Mouse (Mus musculus): ENCODE data around the gene Mecom.

The Mecom gene

GRCm38 (mm10) chr3:30051287-30051686, 496.5 kb downstream of the Mecom start:
- DNase-seq (ENCODE audit: inconsistent age in 2 of 2, low spot score in 1 of 2): no peak

GRCm38 (mm10) chr3:30050795-30051194, 497.0 kb downstream of the Mecom start:
- DNase-seq (ENCODE audit: inconsistent age in 2 of 2, low spot score in 1 of 2): no peak

- DNase-seq (ENCODE audit: inconsistent age in 2 of 2, low spot score in 1 of 2): no peak
These were observed 499.0 kb downstream of the Mecom start for GRCm38 (mm10) chr3:30048792-30049191.

DNA sequence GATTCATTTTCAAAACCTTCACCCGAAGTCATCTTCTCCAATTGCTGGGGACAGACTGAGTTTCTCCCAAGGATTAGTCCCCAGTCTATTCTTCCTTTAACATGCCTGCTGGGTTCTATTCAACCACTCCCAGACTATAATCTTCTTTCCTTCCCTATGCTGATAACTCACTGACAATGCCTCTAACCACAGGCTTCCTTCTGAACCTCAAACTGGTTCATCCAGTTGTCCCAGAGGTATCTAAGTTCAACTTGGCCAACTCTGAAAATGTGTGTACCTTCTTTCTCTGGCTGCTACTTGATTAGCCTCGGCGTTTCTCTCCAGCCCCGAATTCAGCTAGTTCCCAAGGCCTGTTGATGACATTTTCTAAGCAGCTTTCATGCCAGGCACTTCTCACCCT, 499.7 kb downstream of the Mecom start:
- no peak for DNase-seq (ENCODE audit: inconsistent age in 2 of 2, low spot score in 1 of 2)

DNA sequence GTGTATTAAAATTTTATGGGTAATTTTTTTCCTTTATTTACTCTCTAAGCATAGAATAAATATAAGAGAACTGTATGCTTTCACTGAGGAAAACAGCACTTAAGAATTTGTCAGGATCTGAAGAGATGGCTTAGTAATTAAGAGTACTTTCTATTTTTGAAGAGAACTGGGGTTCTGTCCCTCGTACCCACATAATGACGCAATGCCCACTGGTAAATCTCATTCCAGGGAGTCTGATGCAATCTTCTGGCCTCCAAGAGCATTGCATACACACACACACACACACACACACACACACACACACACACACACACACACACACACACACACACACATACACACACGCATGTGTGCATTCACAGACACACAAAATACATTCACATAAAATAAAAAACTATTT, 504.3 kb downstream of the Mecom start:
- no peak for DNase-seq (ENCODE audit: inconsistent age in 2 of 2, low spot score in 1 of 2)

DNA sequence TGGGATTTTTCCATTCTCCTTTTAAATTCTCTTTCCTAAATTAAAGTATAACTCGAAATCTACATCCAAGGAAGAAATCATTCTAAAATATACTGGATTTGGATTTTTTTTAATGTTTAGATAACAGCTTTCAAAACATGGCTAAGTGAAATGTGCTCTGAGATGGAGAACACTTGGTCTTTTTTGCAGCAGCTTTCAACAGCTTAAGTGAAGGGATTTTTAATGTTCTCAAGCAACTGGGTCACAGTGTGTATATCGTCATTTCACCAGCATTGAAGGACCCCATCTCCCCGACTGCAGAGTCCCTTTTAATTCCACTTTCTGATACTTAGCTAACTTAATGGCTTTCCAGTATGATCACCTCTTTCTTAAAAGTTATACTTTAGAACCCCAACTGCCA, 509.3 kb downstream of the Mecom start:
- DNase-seq (ENCODE audit: inconsistent age in 2 of 2, low spot score in 1 of 2): no peak

DNA sequence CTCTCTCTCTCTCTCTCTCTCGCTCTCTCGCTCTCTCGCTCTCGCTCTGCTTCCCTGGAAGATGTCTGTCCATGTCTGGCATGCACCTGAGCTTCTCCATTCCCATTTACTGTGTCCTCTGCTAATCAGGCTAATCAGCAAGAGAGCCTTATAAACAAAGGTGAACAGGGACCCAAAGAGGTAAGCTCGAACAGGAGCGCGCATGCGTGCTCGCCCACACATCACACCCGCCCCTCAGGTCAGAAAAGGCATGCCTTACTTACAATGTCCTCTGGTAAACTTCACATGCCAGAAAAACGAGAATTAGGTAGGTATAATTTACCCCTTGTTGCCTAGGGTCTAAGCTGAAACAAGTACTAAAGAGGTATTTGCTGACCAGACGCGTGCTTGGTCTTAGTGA, 527.8 kb downstream of the Mecom start:
- no peak for DNase-seq (ENCODE audit: inconsistent age in 2 of 2, low spot score in 1 of 2)

DNA sequence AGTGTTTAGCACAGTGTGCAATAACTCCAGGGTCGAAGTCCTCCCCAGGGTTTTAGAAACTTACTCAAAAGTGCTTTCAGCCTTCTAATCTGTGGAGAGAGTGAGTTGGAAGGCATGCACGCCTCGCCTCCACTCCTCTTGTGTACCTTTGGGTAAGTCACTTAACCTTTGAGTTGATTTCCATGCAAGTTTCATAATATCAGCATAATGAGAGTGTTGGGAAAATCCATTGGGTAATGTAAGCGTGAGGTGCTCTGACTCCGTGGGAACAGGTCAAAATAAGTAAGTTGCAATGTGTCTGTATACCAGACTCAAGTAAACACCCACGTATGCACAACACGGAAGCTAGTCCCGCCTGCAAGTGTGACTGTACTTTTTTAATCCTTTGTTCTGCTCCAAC, 528.4 kb downstream of the Mecom start:
- no peak for DNase-seq (ENCODE audit: inconsistent age in 2 of 2, low spot score in 1 of 2)

GRCm38 (mm10) chr3:30018202-30018601, 529.6 kb downstream of the Mecom start:
- no peak for DNase-seq (ENCODE audit: inconsistent age in 2 of 2, low spot score in 1 of 2)

DNA sequence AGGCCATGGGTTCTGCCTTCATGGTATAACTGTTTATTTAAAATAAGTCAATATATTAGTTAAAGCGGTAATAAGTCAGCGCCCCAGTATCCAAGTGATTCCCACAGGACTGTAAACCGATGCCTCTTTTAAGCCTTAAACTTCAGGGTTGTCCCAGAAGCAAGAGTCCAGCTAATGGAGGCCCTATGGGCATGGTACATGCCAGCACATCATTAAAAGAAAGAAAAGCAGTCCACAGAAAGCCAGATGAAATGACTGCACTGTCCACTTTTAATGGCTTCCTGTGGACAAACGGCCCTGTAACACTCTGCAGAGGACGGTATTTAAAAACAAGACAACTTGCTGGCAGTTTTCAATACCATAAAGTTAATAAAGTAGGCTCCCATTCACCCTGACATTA, 531.0 kb downstream of the Mecom start:
- no peak for DNase-seq (ENCODE audit: inconsistent age in 2 of 2, low spot score in 1 of 2)

DNA sequence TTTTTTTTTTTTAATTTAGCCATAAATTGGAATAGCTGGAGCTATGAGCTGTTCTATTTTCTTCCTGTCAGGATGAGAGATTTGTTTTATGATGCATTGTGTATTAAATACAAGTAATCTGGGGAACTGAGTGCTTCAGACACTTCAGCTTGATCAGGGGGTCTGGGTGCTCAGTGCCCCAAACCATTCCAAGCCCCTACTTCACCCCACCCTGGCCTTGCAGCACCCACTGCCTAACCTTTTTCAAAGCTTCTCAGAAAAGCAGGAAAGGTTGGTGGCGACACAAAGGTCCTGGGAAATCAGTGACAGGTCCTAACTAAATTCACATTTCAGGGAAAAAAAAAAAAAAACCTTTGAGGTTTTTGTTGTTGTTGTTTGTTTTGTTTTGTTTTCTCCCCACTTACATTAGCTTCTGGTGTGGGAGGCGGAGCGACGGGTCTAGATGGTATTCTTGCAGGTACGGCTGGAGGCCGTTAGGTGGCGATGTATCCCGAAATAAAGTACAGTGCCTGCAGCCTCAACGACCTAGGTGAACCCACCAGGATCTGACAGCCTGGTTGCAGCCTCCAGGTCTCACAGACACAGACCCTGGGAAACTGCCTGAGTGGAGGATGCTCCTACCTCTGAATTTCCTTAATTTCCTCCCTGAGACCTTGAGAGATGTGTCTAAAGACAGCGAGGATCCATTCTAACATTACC, 532.7 kb downstream of the Mecom start:
- peak; percentile 52 to 86 for DNase-seq (ENCODE audit: inconsistent age in 2 of 2, low spot score in 1 of 2)

DNA sequence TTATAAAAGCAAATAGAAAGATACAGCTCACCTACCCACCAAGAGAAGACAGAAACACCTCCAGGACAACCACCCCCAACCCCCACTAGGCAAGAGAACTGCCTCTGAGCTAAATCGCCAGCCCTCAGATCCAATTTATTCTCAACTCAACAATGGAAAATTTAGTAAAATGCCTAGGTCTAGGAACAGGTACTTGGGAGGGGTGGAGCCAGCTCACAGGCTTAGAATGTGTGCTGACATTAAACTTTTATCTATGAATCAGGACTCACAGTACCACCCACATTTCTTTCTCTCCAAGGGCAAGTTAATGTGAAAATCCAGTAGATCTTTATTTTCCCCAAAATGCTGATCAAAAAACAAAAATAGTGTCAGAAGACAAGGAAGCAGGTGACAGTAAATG, 533.5 kb downstream of the Mecom start:
- no peak for DNase-seq (ENCODE audit: inconsistent age in 2 of 2, low spot score in 1 of 2)

DNA sequence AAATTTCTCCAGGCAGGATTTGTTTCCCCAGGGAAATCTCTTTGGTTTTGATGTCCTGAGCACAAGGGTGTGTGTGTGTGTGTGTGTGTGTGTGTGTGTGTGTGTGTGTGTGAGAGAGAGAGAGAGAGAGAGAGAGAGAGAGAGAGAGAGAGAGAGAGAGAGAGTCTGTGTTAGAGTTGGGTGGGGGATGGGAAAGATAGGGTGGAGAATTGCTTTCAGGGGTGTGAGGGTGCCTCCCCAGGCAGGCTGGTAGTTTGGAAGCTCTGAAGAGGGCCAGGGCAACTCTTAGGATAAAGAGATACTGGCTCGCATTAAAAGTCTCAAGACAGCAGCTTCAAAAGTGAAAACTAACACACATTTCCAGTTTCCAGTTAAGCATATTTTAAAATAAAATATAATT, 534.4 kb downstream of the Mecom start:
- DNase-seq (ENCODE audit: inconsistent age in 2 of 2, low spot score in 1 of 2): no peak

- DNase-seq (ENCODE audit: inconsistent age in 2 of 2, low spot score in 1 of 2): peak; percentile 34 to 73
These were observed 535.0 kb downstream of the Mecom start for GRCm38 (mm10) chr3:30012666-30013365.

DNA sequence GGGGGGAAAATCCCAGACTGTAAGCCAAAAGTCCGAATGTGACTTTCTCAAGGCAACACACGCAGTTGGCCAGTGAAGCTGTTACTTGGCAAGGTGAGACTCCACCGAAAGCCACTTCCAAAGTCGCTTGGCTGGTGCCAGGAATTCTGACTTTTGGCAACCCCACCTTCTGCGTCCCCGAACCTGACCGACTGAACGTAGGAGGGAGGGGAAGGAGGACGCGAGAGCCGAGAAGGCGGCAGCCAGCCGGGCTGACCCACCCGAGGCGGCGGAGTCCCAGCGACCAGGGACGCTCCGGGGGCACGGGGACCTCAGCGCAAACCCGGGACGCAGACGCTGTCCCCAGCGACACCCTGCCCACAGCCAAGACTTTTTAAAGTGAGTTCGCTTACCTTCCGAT, 535.7 kb downstream of the Mecom start:
- peak; percentile 27 to 75 for DNase-seq (ENCODE audit: inconsistent age in 2 of 2, low spot score in 1 of 2)

- no peak for DNase-seq (ENCODE audit: inconsistent age in 2 of 2, low spot score in 1 of 2)
These were observed 536.1 kb downstream of the Mecom start for GRCm38 (mm10) chr3:30011712-30012111.

DNA sequence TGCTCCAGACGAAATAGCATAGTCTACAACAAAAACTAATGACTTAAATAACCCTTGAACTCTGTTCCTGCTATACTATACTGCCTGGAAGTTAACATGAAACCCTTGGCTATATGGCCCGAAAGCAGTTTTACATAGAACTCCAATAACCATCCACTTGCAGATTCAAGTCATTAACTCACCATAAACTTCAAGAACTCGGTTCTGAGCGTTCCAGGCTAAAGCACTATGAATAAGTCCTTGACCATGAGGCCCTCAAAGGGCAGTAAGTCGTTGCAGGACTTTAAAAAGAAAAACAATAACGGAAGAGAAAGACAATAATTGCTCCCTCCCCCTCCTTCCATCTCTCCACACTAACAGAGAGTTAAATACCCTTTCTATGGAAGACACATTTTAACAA, 536.9 kb downstream of the Mecom start:
- no peak for DNase-seq (ENCODE audit: inconsistent age in 2 of 2, low spot score in 1 of 2)

GRCm38 (mm10) chr3:30009596-30009995, 538.2 kb downstream of the Mecom start:
- DNase-seq (ENCODE audit: inconsistent age in 2 of 2, low spot score in 1 of 2): no peak

- DNase-seq (ENCODE audit: inconsistent age in 2 of 2, low spot score in 1 of 2): no peak
These were observed 542.9 kb downstream of the Mecom start for GRCm38 (mm10) chr3:30004888-30005405.

DNA sequence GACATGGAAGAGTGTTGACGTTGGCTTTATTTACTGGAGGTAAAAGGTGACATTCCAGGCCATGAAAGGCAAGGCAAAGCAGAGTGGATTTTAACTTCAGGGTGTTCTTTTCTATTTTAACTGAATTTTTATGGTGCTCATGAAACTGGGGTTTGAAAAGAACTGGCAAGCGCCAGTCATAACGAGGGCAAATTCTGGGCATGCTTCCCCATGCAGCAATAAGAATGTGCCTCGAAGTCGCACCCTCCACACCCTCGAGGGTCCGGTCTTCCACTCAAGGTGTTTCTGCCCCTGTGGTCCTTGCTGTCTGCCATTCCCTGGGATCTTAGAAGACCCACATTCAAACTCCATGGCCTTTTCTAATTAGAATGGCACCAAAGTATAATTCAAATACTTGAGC, 547.5 kb downstream of the Mecom start:
- no peak for DNase-seq (ENCODE audit: inconsistent age in 2 of 2, low spot score in 1 of 2)

- no peak for DNase-seq (ENCODE audit: inconsistent age in 2 of 2, low spot score in 1 of 2)
These were observed 548.8 kb downstream of the Mecom start for GRCm38 (mm10) chr3:29999035-29999434.

DNA sequence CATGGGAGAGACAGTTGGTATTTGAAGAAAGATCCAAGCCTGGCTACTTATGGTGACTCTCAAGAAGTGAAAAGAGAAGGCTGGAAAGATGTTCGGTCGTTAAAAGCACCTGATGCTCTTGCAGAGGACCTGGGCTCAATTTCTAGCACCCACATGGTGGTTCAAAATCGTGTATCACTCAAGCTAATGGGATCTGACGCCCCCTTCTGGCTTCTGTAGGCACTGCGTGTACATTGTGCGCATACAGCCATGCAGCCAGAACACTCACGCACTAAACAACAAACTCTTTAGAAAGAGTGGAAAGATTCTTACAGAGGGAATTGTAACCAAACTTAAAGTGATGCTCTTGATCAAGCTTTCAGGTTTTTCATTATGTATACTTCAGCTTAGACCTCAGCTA, 550.7 kb downstream of the Mecom start:
- DNase-seq (ENCODE audit: inconsistent age in 2 of 2, low spot score in 1 of 2): no peak

- no peak for DNase-seq (ENCODE audit: inconsistent age in 2 of 2, low spot score in 1 of 2)
These were observed 554.5 kb downstream of the Mecom start for GRCm38 (mm10) chr3:29993346-29993745.
